Mouse (Mus musculus) bone marrow, adult 2 months (tissue): ENCODE results near the gene Trp53.

ENCODE experiments used
- CTCF ChIP-seq: fragments of 200-500 bp; IDR thresholded peaks from 2 replicates; pipeline ENCODE4 v1.5.1; 2011; ENCODE audit warnings: low read length, control low read depth; ENCODE audit not compliant: control insufficient read depth, insufficient read depth
- POLR2A ChIP-seq: fragments of 200-500 bp; IDR thresholded peaks from 2 replicates; pipeline ENCODE4 v1.6.1; 2011; ENCODE audit warnings: low read depth, mild to moderate bottlenecking, control low read depth, low read length, borderline replicate concordance; ENCODE audit not compliant: control insufficient read depth

DNA sequence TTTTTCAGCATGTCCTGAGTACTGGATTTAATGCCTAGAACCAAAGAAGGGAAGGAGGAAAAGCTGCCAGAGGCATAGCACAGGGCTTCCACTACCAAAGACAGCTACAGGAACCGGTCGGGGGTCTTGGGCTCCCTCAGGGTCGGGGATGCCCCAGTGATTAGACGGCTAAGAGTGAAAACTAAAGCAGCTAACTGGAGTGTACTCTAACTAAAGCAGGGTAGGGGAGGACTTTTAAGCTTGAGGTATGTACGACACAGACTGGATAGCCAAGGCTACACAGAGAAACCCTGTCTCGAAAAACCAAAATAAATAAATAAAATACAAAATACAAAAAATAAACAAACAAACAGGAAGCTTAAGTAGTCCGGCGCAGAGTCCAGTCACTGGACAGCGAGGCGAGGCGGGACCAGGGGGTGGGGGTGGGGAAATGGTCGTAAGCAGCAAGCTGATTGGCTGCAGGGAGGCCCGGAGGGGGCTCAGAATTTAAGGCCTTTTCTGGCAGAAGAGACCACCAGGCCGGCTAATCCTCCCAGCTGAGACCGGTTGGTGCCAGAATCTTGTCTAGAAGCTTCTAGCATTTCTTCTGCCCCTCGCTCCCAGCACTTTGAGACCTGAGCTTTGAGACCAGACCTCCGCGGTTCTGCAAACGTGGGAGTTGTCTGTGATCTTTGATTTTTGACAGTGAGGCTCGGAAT is 41.6 kb downstream of the Trp53 start, which contains the start of gene Sat2:
- TF ChIP-seq POLR2A (no peak), CTCF (no peak)
